Mouse (Mus musculus): Measurements from ENCODE around the gene Hnrnpu.
"Not testable (repeated sequence)": the region's sequence is repeated elsewhere in the genome, so short reads cannot be mapped to it uniquely, and the experiment has no call there.

Gene Hnrnpu
- long read RNA-seq, experiment 1, full-length matches to known transcripts = 79 of 112 reads
- long read RNA-seq, experiment 1, partial matches to known transcripts = 28 of 112 reads
- long read RNA-seq, experiment 1, other reads (novel, unspliced or antisense) = 5 of 112 reads
- long read RNA-seq, experiment 2, full-length matches to known transcripts = 93 of 208 reads
- long read RNA-seq, experiment 2, partial matches to known transcripts = 107 of 208 reads
- long read RNA-seq, experiment 2, other reads (novel, unspliced or antisense) = 8 of 208 reads

DNA sequence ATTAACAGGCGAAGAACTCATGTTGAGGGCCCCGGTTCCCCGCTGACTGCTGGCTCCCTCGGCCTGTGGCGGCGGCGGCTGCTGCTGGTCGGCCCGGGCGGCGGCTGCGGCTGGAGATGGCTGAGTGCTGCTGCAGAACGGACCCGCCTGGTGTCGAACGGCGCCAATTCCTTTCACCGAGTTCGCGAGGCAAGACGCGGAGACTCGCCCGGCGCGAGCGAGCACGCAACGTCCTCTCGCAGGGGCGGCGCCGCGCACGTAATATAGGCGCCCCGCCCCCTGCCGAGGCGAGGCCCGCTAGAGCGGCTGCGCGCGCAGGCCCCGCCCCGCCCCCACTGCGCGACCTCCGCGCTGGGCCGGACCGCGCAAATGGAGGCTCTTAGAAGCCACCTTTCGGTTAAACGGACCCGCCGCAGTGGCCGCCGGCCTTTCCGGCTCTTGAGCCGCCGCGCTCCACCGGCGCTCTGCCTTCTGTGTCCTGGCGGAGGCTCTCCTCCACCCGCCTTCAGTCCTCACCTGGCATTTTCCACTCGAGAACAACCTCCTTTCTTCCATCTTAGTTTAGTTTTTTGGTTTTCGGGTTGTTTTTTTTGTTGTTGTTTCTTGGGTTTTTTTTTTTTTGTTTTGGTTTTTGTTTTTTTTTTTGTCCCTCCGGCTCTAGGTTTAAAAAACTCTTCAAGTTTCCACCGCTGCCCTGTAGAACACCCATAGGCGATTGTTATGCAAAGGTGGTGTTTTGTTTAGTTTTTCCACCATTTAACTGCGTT is at the start of gene Hnrnpu:
Hnrnpu (minus strand) TSS at position 247 of the 767 bp plus-strand sequence.
- intact Hi-C loops (cut with DNase I) = loop anchor here (1.0 to 2.0 kb wide), 3 partner anchors 19 to 69 kb away; partner anchors contain the start of genes Cox20 and Efcab2

DNA sequence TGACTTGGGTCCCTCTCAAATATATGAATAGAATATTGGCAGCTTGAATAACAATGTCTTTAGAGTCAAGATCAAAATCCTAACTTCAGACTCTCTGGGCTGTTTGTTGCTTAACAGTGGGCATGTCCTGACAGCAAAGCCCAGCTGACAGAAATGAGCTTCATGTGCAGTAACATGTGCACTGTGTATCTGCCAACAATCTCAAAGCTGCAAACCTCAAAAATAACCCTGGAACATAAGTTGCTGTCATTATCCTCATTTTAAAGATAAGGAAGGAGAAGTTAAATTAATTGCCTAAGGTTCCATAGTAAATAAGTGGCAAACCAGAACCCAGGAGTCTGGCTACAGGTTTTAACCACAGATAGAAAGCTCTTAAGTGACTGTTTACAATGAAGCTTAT is 44.6 kb upstream of the Hnrnpu start:
- intact Hi-C loops (cut with DNase I) = no loop called here

DNA sequence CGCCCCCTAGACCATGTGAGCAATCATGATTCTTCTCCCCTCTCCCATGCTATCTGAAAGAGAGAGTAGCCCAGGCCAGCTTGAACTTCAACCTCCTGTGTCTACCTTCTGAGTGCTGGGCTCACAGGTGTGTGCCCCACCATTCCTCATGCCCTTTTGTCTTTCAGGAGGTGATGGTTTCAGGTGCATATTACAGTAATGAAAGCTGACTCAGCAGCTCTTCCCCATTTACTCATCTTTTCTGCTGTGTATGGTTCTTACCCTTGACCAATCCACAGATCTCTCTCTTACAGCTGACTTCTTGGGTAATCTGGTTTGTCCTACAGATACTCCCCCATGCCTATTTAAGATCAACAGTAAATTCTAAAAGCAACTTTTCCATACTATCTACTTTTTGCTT is 41.6 kb upstream of the Hnrnpu start:
- intact Hi-C loops (cut with DNase I) = no loop called here

DNA sequence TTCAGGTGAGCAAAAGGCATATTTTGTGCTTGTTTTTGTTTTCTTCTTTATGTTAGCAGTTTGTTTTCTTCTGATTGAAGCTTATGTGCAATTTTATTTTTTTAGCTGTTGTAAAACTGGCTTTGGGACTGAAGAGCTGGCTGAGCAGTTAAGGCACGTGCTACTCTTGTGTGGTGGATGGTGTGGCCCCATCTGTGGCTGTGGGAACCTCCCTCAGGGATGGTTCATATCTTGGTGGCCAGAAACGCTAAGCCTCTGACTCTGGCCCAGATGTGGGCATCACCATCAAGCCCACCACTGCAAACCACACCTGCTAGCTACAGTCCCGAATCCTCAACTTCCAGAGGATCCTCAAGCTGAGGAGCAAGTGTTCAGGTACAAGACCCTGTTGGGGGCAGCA is 40.5 kb upstream of the Hnrnpu start:
- intact Hi-C loops (cut with DNase I) = no loop called here

DNA sequence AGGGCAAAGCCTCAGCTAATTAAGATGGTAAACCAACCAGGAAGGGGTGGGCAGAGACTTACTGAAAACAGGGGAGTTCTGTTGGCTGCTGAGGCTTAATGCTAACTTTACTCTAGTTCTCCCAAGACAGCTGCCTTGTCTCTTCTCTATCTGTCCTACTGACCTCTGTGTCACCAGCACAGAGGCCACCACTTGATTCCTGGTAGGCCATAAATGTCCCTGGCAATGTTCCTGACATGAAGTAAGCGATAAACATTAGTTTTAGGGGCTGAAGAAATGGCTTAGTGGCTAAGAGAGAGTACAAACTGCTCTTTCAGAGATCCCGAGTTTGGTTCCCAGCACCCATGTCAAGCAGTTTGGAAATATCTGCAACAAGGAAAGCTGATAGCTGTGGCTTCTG is 39.3 kb upstream of the Hnrnpu start:
- intact Hi-C loops (cut with DNase I) = no loop called here

DNA sequence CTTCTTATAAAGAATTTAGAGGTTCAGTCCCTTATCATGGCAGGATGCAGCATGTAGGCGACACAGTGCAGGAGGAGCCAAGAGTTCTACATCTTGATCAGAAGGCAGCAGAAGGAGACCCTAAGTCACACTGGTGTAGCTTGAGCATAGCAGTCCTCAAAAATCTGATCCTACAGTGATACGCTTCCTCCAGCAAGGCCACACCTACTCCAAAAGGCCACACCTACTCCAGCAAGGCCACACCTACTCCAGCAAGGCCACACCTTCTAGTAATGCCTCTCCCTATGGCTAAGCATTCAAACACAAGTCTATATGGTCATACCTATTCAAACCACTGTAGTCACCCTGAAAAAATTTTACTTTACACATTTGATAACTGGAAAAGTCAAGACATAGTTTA is 38.5 kb upstream of the Hnrnpu start:
- intact Hi-C loops (cut with DNase I) = no loop called here

DNA sequence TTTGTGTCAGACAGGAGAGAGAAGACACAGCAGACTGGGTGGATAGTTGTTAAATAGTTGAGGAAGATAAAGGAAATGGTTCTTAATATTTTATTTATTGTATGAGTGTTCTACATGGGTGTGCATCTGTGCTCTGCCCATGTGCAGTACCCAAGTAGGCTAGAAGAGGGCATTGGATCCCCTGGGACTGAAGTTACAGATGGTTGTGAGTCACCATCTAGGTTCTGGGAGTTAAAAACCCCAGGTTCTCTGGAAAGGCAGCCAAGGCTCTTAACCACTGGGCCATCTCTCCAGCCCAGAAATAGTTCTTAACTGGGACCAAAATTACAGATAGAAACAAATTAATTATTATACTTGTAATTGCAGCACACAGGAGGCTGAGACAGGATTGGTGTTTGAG is 37.8 kb upstream of the Hnrnpu start:
- intact Hi-C loops (cut with DNase I) = no loop called here

DNA sequence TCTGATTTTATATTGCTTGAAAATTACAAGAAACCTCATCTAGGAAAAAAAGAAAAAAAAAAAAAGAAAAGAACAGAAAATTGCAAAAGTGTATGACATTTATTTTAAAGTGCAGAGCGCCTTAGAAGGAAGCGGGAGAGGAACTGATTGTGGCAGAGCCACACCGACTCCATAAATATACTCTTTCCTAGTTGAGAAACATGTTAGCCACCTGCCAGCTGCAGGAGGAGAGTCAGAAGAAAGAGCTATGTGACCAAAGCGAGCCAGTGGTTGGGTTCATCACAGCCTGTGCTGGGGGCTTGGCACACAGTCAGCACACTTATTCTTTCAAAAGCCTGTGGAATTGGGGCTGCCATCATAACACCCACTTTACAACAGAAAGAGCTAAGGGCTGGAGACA is 35.1 kb upstream of the Hnrnpu start:
- intact Hi-C loops (cut with DNase I) = no loop called here

DNA sequence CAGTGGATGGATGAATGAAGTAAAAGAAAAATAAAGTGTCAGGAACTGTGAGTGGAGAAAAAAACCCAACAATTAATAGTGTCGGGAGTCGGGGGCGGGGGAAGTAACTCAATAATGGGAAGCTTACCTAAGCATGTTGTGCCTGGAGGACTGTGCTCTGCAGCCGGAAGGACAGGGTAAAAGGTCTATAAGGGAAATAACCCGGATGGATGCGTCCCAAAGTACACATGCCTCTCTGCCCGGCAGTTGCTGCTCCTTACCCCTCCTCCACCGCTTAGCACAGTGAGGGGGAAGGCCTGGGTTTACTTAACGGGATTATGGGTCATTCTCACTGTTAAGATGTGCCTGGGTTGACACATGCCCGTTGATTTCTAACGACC is 31.7 kb upstream of the Hnrnpu start:
- intact Hi-C loops (cut with DNase I) = loop anchor here (2.0 to 5.0 kb wide), 2 partner anchors 30 to 38 kb away; partner anchors contain the start of gene Efcab2

DNA sequence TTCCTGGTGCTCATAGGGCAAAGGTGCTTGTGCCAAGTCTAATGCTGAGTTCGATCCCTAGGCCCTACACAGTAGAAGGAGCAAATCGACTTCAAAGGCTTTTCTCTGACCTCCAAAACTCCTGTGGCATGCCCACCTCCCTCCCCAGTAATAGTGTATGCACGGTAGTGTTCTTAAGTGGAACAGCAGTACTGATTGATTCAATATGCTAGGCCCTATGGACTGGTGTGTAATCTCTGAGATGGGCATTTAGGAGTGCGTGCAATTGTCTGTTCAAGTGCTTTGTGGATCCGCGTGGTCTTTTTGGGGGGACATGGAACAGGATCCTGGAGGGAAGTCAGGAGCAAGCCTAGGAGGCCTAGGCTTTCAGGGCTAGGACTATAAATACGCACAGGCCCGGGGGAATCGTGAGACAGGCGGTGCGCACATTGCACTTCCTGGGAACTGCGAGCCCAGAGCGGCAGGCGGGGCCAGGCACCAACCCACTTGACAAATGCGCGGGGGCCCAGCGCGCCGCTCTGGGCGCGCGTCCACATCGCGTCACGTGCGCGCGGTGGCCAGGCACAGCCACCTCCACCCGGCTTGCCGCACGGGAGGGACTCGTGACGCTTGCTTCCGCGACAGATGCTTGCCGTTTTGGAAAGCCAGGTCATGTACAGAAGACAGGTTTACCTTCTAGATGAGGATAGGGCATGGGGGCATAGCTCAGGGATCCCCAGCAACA is 31.1 kb upstream of the Hnrnpu start:
- intact Hi-C loops (cut with DNase I) = loop anchor here (2.0 to 5.0 kb wide), 2 partner anchors 30 to 39 kb away; partner anchors contain the start of gene Efcab2

DNA sequence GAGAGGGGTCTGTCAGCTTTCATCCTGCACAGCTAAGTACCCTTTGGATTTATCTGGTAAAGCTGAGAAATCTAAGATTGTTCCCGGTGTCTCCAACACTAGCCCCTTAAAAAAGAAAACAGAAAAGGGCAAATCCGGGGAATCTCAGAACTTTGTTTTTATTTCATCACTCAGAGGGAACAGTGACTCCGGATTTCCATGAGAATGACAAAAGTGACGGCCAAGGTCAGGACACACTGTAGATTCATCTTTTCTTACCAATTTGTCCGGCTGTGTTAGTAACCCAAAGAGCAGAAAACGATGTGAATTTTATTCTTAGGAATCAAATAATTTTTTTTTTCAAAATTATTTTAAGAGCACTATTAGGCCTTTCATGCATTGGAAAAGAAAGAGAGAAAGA is 30.5 kb upstream of the Hnrnpu start:
- intact Hi-C loops (cut with DNase I) = loop anchor here (2.0 to 5.0 kb wide), 2 partner anchors 29 to 39 kb away; partner anchors contain the start of gene Efcab2

DNA sequence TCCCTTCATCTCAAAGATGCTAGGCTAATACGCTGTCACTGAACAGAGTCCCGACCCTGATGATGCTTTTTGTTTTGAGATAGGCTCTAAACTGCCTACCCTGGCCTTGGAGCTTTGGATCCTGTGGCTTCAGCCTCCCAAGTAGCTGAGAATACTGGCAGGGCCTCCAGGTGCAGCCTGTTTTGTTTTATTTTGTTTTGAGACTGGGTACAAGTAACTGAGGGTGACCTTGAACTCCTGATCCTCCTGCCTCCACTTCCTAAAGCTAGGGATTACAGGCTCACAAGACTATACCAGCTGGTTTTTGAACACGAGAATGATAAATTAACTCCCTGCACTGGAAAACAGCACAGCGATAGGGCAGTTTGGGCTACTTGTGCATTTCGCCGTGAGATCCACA is 27.6 kb upstream of the Hnrnpu start:
- intact Hi-C loops (cut with DNase I) = loop anchor here (5.0 kb wide), 1 partner anchor 42 kb away; the partner anchor contains the start of gene Efcab2

DNA sequence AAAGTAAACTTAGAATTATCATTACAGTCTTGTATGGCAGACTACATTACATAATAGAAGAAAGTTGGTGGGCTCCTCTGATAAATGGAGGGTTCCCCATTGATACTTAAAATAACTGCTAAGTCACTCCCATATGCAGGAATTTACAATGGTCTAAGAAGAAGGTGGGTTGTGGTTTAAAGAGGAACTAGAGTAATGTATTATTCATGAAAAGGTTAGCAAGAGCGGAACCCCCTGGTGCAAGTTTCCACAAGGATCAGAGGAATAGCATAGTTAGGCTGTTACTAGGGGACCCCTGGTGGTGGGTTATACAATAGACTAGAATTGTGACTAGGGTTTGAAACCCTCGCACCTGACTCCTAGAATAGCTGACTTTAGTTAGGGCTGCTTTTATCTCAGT is 23.1 kb upstream of the Hnrnpu start:
- intact Hi-C loops (cut with DNase I) = no loop called here

DNA sequence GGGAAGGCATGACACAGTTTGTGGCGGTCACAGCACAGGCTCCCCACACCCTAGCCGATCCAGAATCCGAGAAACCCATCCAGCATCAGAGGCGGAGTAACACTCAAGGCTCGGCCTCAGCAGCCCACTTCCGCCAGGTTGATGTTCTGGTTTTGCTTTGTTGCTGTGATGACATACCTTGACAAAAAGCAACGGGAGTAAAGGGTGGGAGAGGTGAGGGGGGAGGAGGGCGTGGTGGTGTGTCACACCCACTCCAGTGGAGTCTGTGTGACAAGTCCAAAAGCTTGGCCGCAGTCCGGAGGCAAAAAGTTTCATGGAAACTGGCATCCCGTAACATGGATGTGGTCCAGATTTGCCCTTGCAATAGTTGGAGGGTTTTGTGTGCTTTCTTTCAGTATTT is 22.7 kb upstream of the Hnrnpu start:
- intact Hi-C loops (cut with DNase I) = no loop called here

DNA sequence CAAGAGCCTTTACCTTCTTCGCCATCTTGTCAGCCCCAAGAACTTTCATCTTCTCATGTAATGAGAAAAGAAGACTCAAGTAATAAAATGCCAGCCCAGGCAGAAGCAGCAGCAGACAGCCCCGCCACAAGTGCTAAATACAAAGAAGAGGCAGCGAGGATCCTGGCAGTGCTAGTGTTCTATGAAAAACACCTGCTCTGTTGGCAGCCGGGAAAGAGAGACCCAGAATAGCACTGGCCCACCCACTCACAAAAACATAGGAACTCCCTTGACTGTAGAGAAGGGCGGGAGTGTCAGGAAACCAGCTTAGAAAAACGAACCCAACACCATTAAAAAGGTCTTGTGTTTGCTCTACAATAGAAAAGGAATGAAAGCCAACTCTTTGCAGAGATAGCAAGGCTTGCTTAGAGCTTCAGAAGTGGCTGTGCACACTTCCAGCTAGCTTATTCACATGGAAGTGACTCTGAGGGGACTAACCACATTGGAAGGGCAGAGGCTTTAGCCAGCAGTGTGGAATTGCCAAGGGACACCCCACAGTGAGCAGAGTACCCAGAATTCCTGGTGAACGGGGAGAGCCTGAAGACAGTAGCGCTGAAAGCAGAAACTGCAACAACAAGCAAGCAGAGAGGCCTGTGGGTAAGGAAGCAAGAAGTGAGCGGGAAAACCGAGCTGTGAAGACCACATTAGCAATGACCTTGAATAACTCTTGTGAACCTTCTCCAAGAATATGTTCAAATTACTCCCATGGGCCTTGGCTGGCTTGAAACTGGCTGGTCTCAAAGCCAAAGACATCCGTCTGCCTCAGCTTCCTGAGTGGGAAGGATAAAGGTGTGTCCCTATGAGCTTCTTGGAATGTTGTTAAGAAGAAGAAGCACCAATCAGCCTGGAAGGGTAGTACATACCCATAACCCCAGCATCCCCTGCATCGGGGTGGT is 20.4 kb upstream of the Hnrnpu start:
- intact Hi-C loops (cut with DNase I) = no loop called here

DNA sequence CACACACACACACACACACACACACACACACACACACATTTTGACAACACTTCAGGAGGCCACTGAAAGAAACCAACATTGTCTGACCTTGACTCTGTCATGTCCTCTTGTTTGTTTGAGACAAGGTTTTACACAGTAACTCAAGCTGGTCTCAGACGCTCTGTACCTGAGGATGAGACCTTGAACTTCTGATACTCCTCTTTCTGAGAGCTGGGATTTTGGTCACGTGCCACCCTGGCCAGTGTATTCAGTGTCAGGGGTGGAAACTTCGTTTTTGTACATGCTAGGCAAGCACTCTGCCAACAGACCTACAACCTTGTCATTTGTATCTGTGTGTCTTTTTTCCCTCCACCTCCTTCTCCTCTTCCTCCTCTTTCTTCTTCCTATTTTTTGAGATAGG is 17.0 kb upstream of the Hnrnpu start:
- intact Hi-C loops (cut with DNase I) = no loop called here

DNA sequence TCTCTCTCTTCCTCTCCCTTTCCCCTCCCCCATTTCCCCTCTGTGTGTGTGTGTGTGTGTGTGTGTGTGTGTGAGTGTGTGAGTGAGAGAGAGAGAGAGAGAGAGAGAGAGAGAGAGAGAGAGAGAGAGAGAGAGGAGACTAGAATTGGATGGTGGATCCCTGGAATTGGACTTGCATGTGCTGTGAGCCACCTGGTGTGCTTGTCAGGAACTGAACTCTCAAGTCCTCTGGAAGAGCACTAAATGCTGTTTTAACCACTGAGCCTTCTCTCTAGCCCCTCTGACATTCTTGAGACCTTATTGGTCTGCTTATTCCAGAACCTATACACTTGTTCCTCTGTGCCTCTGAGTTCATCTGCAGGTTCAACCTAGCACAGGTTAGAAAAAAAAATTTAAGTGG is 14.0 kb upstream of the Hnrnpu start:
- intact Hi-C loops (cut with DNase I) = no loop called here

DNA sequence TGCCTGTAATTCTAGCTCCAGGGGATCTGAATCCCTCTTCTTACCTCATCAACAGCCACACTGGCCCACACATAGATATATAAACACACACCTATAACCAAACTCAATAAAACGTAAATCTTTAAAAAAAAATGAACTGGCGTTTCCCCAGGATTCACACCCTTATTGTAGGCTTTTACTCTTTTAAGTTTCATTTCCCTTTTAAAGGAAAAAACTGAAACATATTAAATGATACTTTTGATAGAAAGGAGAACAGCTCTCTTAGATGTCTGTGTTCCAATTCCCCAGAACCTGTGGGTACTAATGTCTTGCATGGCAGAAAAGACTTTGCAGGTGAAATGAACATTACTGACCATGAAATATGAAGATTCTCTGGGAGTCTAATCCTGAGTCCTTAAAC is 13.2 kb upstream of the Hnrnpu start:
- intact Hi-C loops (cut with DNase I) = no loop called here

DNA sequence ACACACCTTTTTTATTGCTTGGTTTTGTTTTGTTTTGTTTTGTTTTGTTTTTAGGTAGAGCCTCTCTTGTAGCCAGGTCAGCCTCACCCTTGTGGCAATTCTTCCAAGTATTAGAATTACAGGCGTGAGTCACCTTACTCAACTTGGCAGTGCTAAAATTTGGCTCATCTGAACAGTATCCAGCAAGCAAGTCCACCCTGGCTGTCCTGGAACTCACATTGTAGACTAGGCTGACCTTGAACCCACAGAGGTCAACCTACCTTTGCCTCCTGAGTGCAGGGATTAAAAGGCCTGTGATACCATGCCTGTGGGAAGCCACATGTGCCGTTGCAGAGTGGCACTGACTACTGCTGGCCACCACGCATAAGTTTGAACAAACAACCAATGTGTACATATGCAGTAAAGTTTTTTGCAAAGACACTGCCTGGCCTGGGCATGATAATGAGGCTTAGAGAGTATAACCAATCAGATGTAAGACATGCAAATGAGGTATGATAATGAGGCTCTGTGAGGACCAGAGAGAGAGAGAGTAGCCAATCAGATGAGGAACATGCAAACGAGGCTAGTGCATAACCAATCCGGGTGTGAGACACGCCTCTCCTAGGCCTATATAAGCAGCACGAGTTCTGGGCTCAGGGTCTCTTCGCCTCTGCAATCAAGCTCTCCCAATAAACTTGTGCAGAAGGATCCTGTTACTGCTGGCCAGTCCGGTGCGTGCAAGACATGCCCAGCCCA is 6.6 kb upstream of the Hnrnpu start:
- intact Hi-C loops (cut with DNase I) = not testable (repeated sequence)

DNA sequence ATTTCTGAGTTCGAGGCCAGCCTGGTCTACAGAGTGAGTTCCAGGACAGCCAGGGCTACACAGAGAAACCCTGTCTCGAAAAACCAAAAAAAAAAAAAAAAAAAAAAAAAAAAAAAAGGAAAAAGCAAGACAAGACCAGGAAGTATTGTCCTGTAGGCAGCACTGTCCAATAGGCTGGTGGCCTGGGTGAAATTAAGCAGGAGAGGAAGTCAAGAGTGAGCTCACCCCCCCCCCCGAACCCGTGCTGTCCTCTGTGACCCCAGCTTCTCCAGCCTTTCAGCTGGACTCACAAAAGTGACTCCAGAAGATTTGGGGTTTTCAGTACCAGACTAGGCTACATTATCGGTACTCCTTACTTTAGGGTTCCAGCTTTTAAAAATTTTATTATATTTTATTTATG is 5.0 kb upstream of the Hnrnpu start:
- intact Hi-C loops (cut with DNase I) = no loop called here

Measured in adrenal gland (tissue).